Mouse (Mus musculus): ENCODE results near the gene Slc16a1. TPM values are rescaled to one million over a fixed set of nuclear protein-coding genes. Genes with fewer than 3 reads are reported as not detected.

Slc16a1 gene
- total and polyA plus RNA-seq, 3 experiments, result 60.3 to 192 (median 97.5) TPM

- dilution Hi-C loops (cut with MboI; ENCODE audit: extremely low pct_ligation_motif_present, extremely low pct_unique_long_range_greater_than_20kb, low sequenced_read_pairs) (no loop called here), in situ Hi-C loops (cut with MboI; ENCODE audit: low pct_ligation_motif_present, low pct_unique_long_range_greater_than_20kb, low sequenced_read_pairs) (loop anchor here (10.0 kb wide), 1 partner anchor 160 kb away; the partner anchor contains the start of gene Lrig2)
- H3K4me2 ChIP-seq (ENCODE audit: insufficient read depth, low read depth, poor library complexity, severe bottlenecking), result peak overlapping the region; percentile 53
- H3K79me2 ChIP-seq (replicated peaks; ENCODE audit: control insufficient read depth, extremely low read depth, insufficient read depth, poor library complexity, severe bottlenecking), result no peaks in the 10 kb centered on the region
- H3K9ac ChIP-seq (ENCODE audit: insufficient read depth, low read depth), result no peak overlapping the region
- H3K4me1 ChIP-seq (ENCODE audit: control insufficient read depth in 1 of 2, insufficient read depth in 2 of 2), result peaks cover 9 to 45% of the 10 kb centered on the region in 2 experiments
- no peaks in the 10 kb centered on the region for H3K27me3 ChIP-seq (replicated peaks)
- no peaks in the 10 kb centered on the region for H3K9me3 ChIP-seq (replicated peaks; ENCODE audit: low read length)
- DNase-seq (ENCODE audit: extremely low read depth), result no peak
- no peak overlapping the region for H3K27ac ChIP-seq (ENCODE audit: insufficient read depth, low read depth)
- peak overlapping the region in 1 of 3 experiments; percentile 32 for H3K4me3 ChIP-seq (replicated peaks in 1 of 3; ENCODE audit: low read depth in 2 of 3, low read length in 2 of 3, poor library complexity in 1 of 3)
- H3K36me3 ChIP-seq (replicated peaks in 1 of 2; ENCODE audit: control insufficient read depth in 1 of 2, insufficient read depth in 1 of 2, low read length in 1 of 2), result no peaks in the 10 kb centered on the region
- TF ChIP-seq BHLHE40 (IDR thresholded peaks at IDR 0.05; ENCODE audit: low read depth, low read length), result no peak
- TF ChIP-seq PAX5 (IDR thresholded peaks at IDR 0.05; ENCODE audit: low read length), result no peak
- TF ChIP-seq JUN (IDR thresholded peaks at IDR 0.05; ENCODE audit: insufficient read depth, low read depth, low read length), result no peak
- TF ChIP-seq MYC (IDR thresholded peaks at IDR 0.05; ENCODE audit: low read depth, low read length), result no peak
- TF ChIP-seq POLR2AphosphoS2 (IDR thresholded peaks at IDR 0.05; ENCODE audit: low read depth, low read length), result no peak
- TF ChIP-seq JUND (conservative IDR thresholded peaks at IDR 0.05; ENCODE audit: low read depth, low read length), result no peak
- TF ChIP-seq POLR2A (IDR thresholded peaks at IDR 0.05; ENCODE audit: low read depth, low read length), result no peak
- no peak for TF ChIP-seq MXI1 (IDR thresholded peaks at IDR 0.05; ENCODE audit: low read depth, low read length)
- no peak for TF ChIP-seq EP300 (IDR thresholded peaks at IDR 0.05; ENCODE audit: low read length)
- TF ChIP-seq ETS1 (conservative IDR thresholded peaks at IDR 0.05; ENCODE audit: low read depth, low read length), result no peak
- no peak for TF ChIP-seq E2F4 (IDR thresholded peaks at IDR 0.05; ENCODE audit: insufficient replicate concordance, low read depth, low read length)
- no peak for TF ChIP-seq USF1 (IDR thresholded peaks at IDR 0.05; ENCODE audit: low read depth, low read length)
- no peak for TF ChIP-seq GABPA (IDR thresholded peaks at IDR 0.05; ENCODE audit: insufficient replicate concordance, low read depth, low read length)
- TF ChIP-seq NRF1 (IDR thresholded peaks at IDR 0.05; ENCODE audit: low read depth, low read length), result no peak
- TF ChIP-seq ZC3H11A (IDR thresholded peaks at IDR 0.05; ENCODE audit: low read depth, low read length), result no peak
- TF ChIP-seq ELF1 (IDR thresholded peaks at IDR 0.05; ENCODE audit: low read depth, low read length), result no peak
- no peak for TF ChIP-seq ZMIZ1 (IDR thresholded peaks at IDR 0.05; ENCODE audit: low read depth, low read length)
Observed at GRCm38 (mm10) chr3:104674329-104675220, 36.1 kb downstream of the Slc16a1 start.

- peak overlapping the region; percentile 67 for H3K4me2 ChIP-seq (ENCODE audit: insufficient read depth, low read depth, poor library complexity, severe bottlenecking)
- H3K27ac ChIP-seq (ENCODE audit: insufficient read depth, low read depth), result no peak overlapping the region
- H3K4me3 ChIP-seq (replicated peaks in 1 of 3; ENCODE audit: low read depth in 2 of 3, low read length in 2 of 3, poor library complexity in 1 of 3), result peak overlapping the region; percentile 13 to 53 (median 32)
- no peaks in the 10 kb centered on the region for H3K27me3 ChIP-seq (replicated peaks)
- peak; percentile 52 for DNase-seq (ENCODE audit: extremely low read depth)
- H3K9ac ChIP-seq (ENCODE audit: insufficient read depth, low read depth), result peak overlapping the region; percentile 24; the same call in 1 of the 2 replicates
- in situ Hi-C loops (cut with MboI; ENCODE audit: low pct_ligation_motif_present, low pct_unique_long_range_greater_than_20kb, low sequenced_read_pairs) (loop anchor here (10.0 kb wide), 1 partner anchor 161 kb away; the partner anchor contains the start of gene Lrig2), dilution Hi-C loops (cut with MboI; ENCODE audit: extremely low pct_ligation_motif_present, extremely low pct_unique_long_range_greater_than_20kb, low sequenced_read_pairs) (no loop called here)
- H3K4me1 ChIP-seq (ENCODE audit: control insufficient read depth in 1 of 2, insufficient read depth in 2 of 2), result peaks cover 4 to 38% of the 10 kb centered on the region in 2 experiments
- no peaks in the 10 kb centered on the region for H3K36me3 ChIP-seq (replicated peaks in 1 of 2; ENCODE audit: control insufficient read depth in 1 of 2, insufficient read depth in 1 of 2, low read length in 1 of 2)
- H3K79me2 ChIP-seq (replicated peaks; ENCODE audit: control insufficient read depth, extremely low read depth, insufficient read depth, poor library complexity, severe bottlenecking), result no peaks in the 10 kb centered on the region
- H3K9me3 ChIP-seq (replicated peaks; ENCODE audit: low read length), result no peaks in the 10 kb centered on the region
- no peak for TF ChIP-seq SIN3A (IDR thresholded peaks at IDR 0.05; ENCODE audit: low read length)
- peak; percentile 33; the same call in 1 of the 2 replicates for TF ChIP-seq MAZ (IDR thresholded peaks at IDR 0.05; ENCODE audit: low read depth, low read length)
- TF ChIP-seq MAX (IDR thresholded peaks at IDR 0.05; ENCODE audit: low read length), result peak; percentile 54
- TF ChIP-seq E2F4 (IDR thresholded peaks at IDR 0.05; ENCODE audit: insufficient replicate concordance, low read depth, low read length), result no peak
- no peak for TF ChIP-seq BHLHE40 (IDR thresholded peaks at IDR 0.05; ENCODE audit: low read depth, low read length)
- TF ChIP-seq CHD1 (IDR thresholded peaks at IDR 0.05; ENCODE audit: low read depth, low read length), result no peak
- TF ChIP-seq SMC3 (IDR thresholded peaks at IDR 0.05; ENCODE audit: low read depth, low read length), result peak; percentile 81
- TF ChIP-seq MEF2A (IDR thresholded peaks at IDR 0.05; ENCODE audit: borderline replicate concordance, low read depth, low read length), result 0 out of 2 replicates have a peak, but pooled peaks have one; percentile 3
- TF ChIP-seq TCF12 (IDR thresholded peaks at IDR 0.05; ENCODE audit: low read depth, low read length), result 0 out of 2 replicates have a peak, but pooled peaks have one; percentile 16
- TF ChIP-seq KAT2A (IDR thresholded peaks at IDR 0.05; ENCODE audit: insufficient replicate concordance, low read length), result no peak
- TF ChIP-seq EP300 (IDR thresholded peaks at IDR 0.05; ENCODE audit: low read length), result no peak
- no peak for TF ChIP-seq USF1 (IDR thresholded peaks at IDR 0.05; ENCODE audit: low read depth, low read length)
- no peak for TF ChIP-seq ZNF384 (IDR thresholded peaks at IDR 0.05; ENCODE audit: low read depth, low read length)
- no peak for TF ChIP-seq JUND (conservative IDR thresholded peaks at IDR 0.05; ENCODE audit: low read depth, low read length)
- TF ChIP-seq ELF1 (IDR thresholded peaks at IDR 0.05; ENCODE audit: low read depth, low read length), result no peak
- TF ChIP-seq NRF1 (IDR thresholded peaks at IDR 0.05; ENCODE audit: low read depth, low read length), result no peak
- TF ChIP-seq MXI1 (IDR thresholded peaks at IDR 0.05; ENCODE audit: low read depth, low read length), result no peak
- TF ChIP-seq MAFK (IDR thresholded peaks at IDR 0.05; ENCODE audit: insufficient replicate concordance, low read length), result no peak
- TF ChIP-seq ZKSCAN1 (IDR thresholded peaks at IDR 0.05; ENCODE audit: borderline replicate concordance, low read depth, low read length), result no peak
Observed at GRCm38 (mm10) chr3:104675258-104675851, 36.9 kb downstream of the Slc16a1 start.
